Mouse (Mus musculus) E14TG2a.4 (cell line): Measurements from ENCODE around the gene Dnah6.

ENCODE experiments used
- H3K27me3 ChIP-seq: 2 replicates; pipeline ENCODE4 v1.6.1; 2014; ENCODE audit warnings: low read length, control low read depth; ENCODE audit not compliant: insufficient read depth
- H3K36me3 ChIP-seq: 2 replicates; pipeline ENCODE4 v1.6.1; 2014; ENCODE audit warnings: low read length, control low read depth; ENCODE audit not compliant: insufficient read depth
- H3K4me1 ChIP-seq: replicated peaks from 2 replicates; pipeline ENCODE4 v1.6.1; 2014; ENCODE audit warnings: low read depth, low read length, control low read depth
- H3K4me3 ChIP-seq: replicated peaks from 2 replicates; pipeline ENCODE4 v1.5.1; 2014; ENCODE audit warnings: mild to moderate bottlenecking, low read length
- H3K9me3 ChIP-seq: 2 replicates; pipeline ENCODE4 v1.6.1; 2014; ENCODE audit warnings: low read length, control low read depth
- CTCF ChIP-seq: conservative IDR thresholded peaks from 2 replicates; pipeline ENCODE4 v1.5.1; 2014; ENCODE audit warnings: low read length
- NANOG ChIP-seq: IDR thresholded peaks from 2 replicates; pipeline ENCODE4 v1.6.1; 2014; ENCODE audit warnings: borderline replicate concordance, low read length, mixed read lengths
- POU5F1 ChIP-seq: IDR thresholded peaks from 2 replicates; pipeline ENCODE4 v1.6.1; 2014; ENCODE audit warnings: low read length, borderline replicate concordance

Dnah6 gene

GRCm38 (mm10) chr6:73003601-73004000 lies 217.8 kb downstream of the Dnah6 start:
- no peaks in the 10 kb centered on the region for H3K36me3 ChIP-seq
- no peaks in the 10 kb centered on the region for H3K9me3 ChIP-seq
- H3K4me3 ChIP-seq, result no peak overlapping the region
- H3K4me1 ChIP-seq, result peaks cover 22% of the 10 kb centered on the region
- H3K27me3 ChIP-seq, result peaks cover 4% of the 10 kb centered on the region; the same call in 1 of the 2 replicates
- TF ChIP-seq CTCF (no peak), POU5F1 (no peak), NANOG (no peak)

GRCm38 (mm10) chr6:73002391-73002790 lies 219.1 kb downstream of the Dnah6 start:
- Histone ChIP-seq H3K4me3 (no peak overlapping the region), H3K4me1 (peaks cover 22% of the 10 kb centered on the region), H3K9me3 (no peaks in the 10 kb centered on the region), H3K36me3 (no peaks in the 10 kb centered on the region), H3K27me3 (0 out of 2 replicates have a peak, but pooled peaks cover 4% of the 10 kb centered on the region)
- TF ChIP-seq POU5F1, result no peak
- TF ChIP-seq NANOG, result no peak
- no peak for TF ChIP-seq CTCF

- peaks cover 24% of the 10 kb centered on the region for H3K4me1 ChIP-seq
- H3K36me3 ChIP-seq, result no peaks in the 10 kb centered on the region
- no peak for TF ChIP-seq NANOG
- no peak for TF ChIP-seq POU5F1
- no peak for TF ChIP-seq CTCF
- H3K4me3 ChIP-seq, result no peak overlapping the region
- H3K27me3 ChIP-seq, result 0 out of 2 replicates have a peak, but pooled peaks cover 4% of the 10 kb centered on the region
- no peaks in the 10 kb centered on the region for H3K9me3 ChIP-seq
These were observed 222.6 kb downstream of the Dnah6 start for GRCm38 (mm10) chr6:72998809-72999208.

DNA sequence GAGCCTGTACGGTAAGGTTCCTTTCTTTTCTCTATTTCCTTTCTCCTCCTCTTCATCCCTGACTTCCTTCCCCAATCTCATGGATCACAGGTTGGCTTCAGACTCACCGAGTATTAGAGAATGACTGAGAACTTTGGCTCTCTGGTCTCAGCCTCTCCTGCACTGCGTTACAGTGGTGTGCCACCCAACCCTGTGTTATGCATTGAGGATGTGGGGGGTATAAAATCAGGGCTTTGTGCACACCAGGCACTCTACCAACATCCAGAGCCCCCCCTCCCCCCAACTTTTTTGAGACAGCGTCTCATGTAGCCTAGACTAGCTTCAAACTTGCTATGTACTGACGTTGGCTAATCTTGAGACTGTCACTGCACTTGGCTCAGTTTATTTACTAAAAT lies 227.8 kb downstream of the Dnah6 start:
- no peak for TF ChIP-seq CTCF
- no peak for TF ChIP-seq NANOG
- no peak for TF ChIP-seq POU5F1
- H3K27me3 ChIP-seq, result peaks cover 8% of the 10 kb centered on the region
- H3K9me3 ChIP-seq, result no peaks in the 10 kb centered on the region
- H3K4me3 ChIP-seq, result 0 out of 2 replicates have a peak overlapping the region, but pooled peaks have one; percentile 11
- H3K4me1 ChIP-seq, result peaks cover 24% of the 10 kb centered on the region
- no peaks in the 10 kb centered on the region for H3K36me3 ChIP-seq

DNA sequence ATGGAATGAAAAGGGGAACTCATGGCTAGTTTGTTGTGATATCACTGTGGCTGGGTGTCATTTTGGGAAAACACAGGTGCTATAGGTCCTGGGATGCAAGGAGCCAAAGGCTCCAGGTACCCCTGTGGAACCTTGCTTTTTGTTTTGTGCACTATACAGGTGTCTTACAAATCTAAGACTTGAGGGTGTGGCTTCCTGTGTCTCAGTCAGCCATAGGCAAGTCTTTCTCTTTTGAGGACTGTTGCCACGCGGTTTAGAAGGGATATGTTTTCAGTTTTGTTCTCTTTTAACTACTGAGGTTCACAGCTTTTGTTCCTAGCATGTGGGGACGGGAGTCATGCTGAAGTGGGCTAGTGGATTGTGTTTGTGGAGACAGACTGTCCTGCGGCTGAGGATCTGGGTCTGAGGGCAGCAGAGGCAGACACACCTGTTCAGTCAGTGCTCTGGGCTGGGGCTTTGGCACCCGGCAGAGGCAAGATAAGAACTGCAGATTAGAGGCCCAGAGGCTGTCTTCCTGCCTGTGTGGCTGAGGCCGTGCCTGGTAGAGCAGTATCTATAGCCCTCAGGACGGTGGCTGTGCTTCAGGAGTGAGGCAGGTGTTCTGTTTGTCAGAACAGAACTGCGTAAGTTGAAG lies 228.3 kb downstream of the Dnah6 start:
- Histone ChIP-seq H3K4me1 (peaks cover 25% of the 10 kb centered on the region), H3K4me3 (0 out of 2 replicates have a peak overlapping the region, but pooled peaks have one; percentile 11), H3K27me3 (peaks cover 8% of the 10 kb centered on the region), H3K36me3 (no peaks in the 10 kb centered on the region), H3K9me3 (no peaks in the 10 kb centered on the region)
- no peak for TF ChIP-seq CTCF
- TF ChIP-seq NANOG, result no peak
- no peak for TF ChIP-seq POU5F1

- H3K36me3 ChIP-seq, result no peaks in the 10 kb centered on the region
- H3K9me3 ChIP-seq, result no peaks in the 10 kb centered on the region
- TF ChIP-seq CTCF, result no peak
- no peak for TF ChIP-seq NANOG
- TF ChIP-seq POU5F1, result no peak
- H3K4me1 ChIP-seq, result peaks cover 24% of the 10 kb centered on the region
- H3K27me3 ChIP-seq, result peaks cover 13% of the 10 kb centered on the region
- no peak overlapping the region for H3K4me3 ChIP-seq
These were observed 231.2 kb downstream of the Dnah6 start for GRCm38 (mm10) chr6:72990206-72990605.

DNA sequence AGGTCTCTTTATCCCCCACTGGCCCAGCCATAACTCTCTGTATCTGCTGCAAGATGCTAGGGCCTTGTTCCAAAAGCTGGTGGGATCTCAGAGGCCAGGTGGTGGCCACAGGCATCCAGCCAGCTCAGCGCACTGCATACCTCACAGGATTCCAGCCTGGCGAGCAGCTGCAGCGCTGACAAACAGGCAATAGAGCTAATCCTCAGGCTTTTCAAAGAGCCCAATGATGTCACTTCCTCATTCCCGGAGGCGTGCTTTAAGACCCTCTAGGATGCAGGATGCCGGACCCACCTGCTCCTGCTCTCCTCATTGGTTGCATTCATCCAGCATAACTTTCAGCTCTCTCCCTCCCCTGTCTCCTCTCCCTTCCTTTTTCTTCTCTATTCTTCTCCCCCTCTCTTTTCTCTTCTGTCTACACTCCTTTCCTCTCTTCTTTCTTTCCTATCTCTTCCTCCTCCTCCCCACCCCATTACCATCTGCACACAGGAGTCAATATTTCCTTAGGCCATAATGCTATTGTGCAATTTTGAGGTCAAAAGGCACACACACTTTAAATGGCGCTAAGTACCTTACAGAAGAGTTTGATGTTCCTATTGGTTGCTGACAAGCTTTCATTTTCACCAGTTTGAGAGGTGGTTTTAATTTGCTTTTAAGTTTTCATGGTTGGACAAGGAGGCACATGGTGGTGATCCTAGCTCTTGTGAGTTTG lies 232.3 kb downstream of the Dnah6 start:
- no peaks in the 10 kb centered on the region for H3K9me3 ChIP-seq
- TF ChIP-seq NANOG, result no peak
- no peak for TF ChIP-seq CTCF
- TF ChIP-seq POU5F1, result no peak
- no peak overlapping the region for H3K4me3 ChIP-seq
- H3K36me3 ChIP-seq, result no peaks in the 10 kb centered on the region
- H3K27me3 ChIP-seq, result peaks cover 15% of the 10 kb centered on the region
- peaks cover 27% of the 10 kb centered on the region for H3K4me1 ChIP-seq

DNA sequence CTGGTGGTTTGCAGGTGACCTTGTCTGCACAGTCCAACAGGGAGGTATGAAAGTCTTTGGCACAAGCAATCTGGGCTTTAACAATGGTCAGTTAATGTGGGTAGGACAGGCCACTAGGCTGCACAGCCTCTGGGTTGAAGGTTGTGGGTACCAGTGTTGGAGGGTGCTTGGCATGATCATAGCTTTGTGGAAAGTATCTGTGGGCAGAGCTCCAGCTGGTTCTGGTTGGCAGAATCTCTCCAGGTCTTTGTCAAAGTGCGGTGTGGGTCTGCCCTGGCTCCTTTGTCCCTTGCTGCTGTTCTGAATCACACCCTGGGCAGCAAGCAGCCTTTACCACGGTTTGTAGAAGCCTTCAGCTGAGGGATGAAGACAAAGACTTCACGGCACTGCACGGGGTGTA lies 238.9 kb downstream of the Dnah6 start:
- no peaks in the 10 kb centered on the region for H3K36me3 ChIP-seq
- H3K4me3 ChIP-seq, result no peak overlapping the region
- peaks cover 20% of the 10 kb centered on the region; the same call in 1 of the 2 replicates for H3K27me3 ChIP-seq
- TF ChIP-seq NANOG (no peak), CTCF (no peak), POU5F1 (no peak)
- peaks cover 21% of the 10 kb centered on the region; the same call in 1 of the 2 replicates for H3K4me1 ChIP-seq
- H3K9me3 ChIP-seq, result no peaks in the 10 kb centered on the region
